Mouse (Mus musculus) gastrocnemius, postnatal 4 days (tissue): ENCODE results near the gene 4930404H24Rik. TPM values are rescaled to one million over a fixed set of nuclear protein-coding genes. Genes with fewer than 3 reads are reported as not detected.

Experiments
- DNase-seq, 2 experiments: peaks; one replicate each; pipeline ENCODE4 v3.0.0; 2021 to 2022; ENCODE audit warnings: low spot score in 2 of 2, mixed read lengths in 2 of 2
- total RNA-seq, 2 experiments: library from RNA; stranded (reverse); gene quantifications; 2 replicates each; pipeline ENCODE4 v1.2.3; 2021

The 4930404H24Rik gene
- total RNA-seq, 2 experiments from 2014 or later = not detected

DNA sequence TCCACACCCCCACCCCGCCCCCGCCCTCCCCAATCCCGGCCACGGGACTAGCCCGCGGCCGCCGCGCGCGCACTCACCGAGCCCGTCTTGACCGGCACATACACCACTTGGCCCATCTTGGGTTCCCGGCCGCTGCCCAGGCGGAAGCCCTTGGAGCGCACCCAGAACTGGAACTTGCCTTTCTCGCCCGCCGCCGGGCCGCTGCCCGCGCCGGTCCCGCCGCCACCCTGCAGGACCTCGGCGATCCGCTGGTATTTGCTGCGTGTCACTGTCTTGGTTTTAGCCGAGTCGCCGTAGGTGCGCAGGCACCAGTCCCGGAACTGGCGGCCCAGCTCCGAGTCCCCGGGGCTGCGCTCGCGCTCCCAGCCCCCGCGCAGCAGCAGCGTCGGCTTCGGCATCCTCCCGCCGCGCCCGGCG is 36.8 kb downstream of the 4930404H24Rik start:
- peak in 1 of 2 experiments; percentile 56 for DNase-seq

DNA sequence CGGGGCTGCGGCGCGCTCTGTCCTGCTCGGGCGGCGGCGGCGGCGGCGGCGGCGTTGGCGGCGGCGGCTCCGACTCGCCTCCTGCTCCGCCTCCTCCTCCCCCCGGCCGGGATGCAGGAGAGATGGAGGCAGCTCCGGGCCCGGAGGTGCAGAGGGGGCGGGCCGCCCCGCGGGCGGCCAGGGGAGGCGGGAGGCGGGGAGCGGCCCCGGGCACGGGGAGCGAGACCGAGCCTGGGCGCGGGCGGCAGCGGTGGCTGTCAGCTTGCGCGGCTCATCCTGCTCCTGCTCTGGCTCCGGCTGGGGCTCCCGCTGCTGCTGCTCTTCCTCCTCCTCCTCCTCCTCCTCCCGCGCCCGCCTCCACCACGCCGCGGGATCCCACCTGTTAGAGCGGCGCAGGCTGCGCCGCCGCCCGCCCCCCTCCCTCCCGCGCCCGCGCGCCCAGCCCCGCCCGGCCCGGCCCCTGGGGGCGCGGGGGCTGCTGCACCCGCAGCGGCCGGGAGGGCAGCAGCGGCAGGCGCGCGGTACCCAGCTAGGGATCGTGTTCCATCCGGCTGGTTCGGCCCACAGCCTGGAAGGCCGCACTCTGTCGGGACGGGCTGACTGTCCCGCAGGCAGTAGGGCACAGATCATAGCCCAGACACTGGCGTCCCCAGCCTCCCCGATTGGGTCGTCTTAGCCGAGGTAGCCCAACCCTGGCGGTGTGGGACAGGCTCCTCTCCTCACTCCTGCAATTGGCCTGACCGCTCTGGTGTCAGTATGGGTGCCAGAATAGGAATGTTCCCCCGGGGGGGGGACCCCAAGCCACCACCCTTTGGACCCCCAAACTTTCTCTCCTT is 37.6 kb downstream of the 4930404H24Rik start, which contains the start of gene Nol4l:
TSS of gene Nol4l (minus strand) at position 41 of the 836 bp plus-strand sequence.
- peak in 1 of 2 experiments; percentile 29 for DNase-seq

DNA sequence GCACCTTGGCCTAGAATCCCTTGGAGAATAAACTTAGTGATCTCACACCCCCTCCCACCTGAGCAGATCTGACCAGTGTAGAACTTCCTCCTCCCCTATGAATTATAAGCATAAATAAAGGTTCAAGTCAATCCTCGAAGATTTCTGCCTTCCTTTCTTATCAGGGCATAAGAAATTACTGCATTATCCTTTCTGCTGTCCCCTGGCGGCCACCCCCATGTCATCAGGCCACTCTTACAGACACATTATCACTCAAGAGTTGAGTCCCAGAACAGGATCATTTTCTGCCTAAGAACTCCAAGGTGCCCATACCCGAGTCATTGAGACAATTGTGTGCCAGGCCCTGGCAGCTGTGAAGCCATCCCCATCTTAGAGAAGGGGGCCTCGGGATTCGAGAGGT is 38.4 kb downstream of the 4930404H24Rik start:
- DNase-seq = no peak

DNA sequence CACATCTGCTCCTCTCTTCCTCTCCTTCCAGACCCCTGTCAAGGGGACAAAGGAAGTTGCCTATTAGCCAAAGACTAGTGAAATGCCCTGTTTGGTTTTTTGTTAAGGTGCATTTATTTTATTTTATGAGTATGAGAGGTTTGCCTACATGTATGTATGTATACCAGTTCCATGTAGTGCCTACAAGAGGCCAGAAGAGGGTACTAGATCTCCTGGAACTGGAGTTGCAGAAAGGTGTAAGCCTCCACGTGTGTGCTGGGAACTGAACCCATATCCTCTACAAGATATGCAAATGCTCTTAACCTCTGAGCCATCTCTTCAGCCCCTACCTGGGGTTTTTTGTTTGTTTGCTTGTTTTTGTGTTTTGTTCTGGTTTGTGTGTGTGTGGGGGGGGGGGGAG is 41.4 kb downstream of the 4930404H24Rik start:
- DNase-seq = no peak

DNA sequence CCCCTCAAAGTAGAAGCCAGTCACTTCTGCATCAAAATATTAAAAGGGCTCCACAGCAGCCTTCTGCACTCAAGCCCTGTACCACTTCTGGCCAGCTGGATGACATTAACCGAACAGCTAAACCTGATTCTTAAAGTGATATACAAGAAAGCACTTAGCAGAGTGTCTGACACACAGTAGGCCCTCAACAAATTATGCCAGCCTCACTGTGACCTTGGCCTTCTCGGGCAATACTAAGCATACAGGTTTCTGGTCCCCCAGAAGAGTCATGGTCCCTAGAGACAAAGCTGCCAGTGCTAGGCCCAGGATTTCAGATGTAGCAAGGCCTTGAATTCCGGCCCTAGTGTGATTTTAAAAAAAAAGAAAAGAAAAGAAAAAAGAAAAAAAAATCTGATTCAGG is 46.3 kb downstream of the 4930404H24Rik start:
- no peak for DNase-seq

DNA sequence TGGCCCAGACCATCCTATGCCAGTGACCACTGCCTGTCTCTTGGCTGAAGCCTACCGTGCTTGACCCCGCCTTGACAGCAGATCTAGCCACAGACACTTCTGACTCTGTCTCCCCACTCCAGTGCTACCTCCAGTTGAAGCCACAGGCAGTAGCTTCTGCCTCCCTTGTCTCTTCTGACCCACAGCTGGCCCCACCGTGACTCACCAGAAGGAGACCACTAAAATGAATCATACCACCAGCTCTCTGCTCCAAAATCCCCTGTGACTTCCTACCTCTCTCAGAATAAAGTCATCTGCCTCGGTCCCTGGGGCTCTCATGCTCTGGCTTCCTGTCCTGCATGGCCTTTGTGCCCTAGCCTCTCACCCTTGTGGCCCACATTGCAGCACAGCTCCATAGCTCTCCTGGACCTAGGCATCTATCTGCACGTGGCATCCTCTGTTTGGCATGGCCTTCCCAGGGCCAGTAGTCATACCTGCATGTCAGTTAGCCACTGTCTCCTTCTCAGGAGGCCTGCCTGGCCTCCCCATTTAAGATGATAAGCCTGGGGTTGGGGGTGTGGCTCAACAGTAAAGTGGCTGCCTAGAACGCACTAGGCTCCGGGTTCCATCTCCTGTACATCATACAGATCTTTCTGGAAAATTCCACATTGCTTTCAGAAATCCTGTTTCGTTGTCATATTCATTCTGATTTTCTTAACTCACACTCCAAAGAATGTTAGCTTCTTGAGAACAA is 50.5 kb downstream of the 4930404H24Rik start:
- DNase-seq = no peak

Other genes with a start within 250 kb of the 4930404H24Rik start
- 1 to 10 TPM; 8.9 to 9.1 TPM for gene Kif3b, start 201.4 kb upstream of the 4930404H24Rik start, total RNA-seq
- gene Asxl1, start 147.0 kb upstream of the 4930404H24Rik start, total RNA-seq = 10 to 100 TPM; 27.1 to 28.9 TPM
- gene Nol4l, start 37.2 kb downstream of the 4930404H24Rik start, total RNA-seq = 1 to 10 TPM; 7.5 to 9.1 TPM
- 10 to 100 TPM; 27.2 to 27.7 TPM for gene Commd7, start 140.0 kb downstream of the 4930404H24Rik start, total RNA-seq
- 1 to 10 TPM; 3.5 to 3.8 TPM for gene Dnmt3b, start 156.7 kb downstream of the 4930404H24Rik start, total RNA-seq
- gene Dnmt3c, start 203.9 kb downstream of the 4930404H24Rik start, total RNA-seq = under 1 TPM in 1 of 2 experiments, not detected in 1; 0.83 TPM
- 100 to 1,000 TPM; 110 to 127 TPM for gene Mapre1, start 248.5 kb downstream of the 4930404H24Rik start, total RNA-seq